Mouse (Mus musculus): ENCODE measurements around the gene Nufip2. TPM values are rescaled to one million over a fixed set of nuclear protein-coding genes. Genes with fewer than 3 reads are reported as not detected.

Gene Nufip2
- polyA plus RNA-seq, 1 experiment from 2014 or later, result 4.2 TPM

DNA sequence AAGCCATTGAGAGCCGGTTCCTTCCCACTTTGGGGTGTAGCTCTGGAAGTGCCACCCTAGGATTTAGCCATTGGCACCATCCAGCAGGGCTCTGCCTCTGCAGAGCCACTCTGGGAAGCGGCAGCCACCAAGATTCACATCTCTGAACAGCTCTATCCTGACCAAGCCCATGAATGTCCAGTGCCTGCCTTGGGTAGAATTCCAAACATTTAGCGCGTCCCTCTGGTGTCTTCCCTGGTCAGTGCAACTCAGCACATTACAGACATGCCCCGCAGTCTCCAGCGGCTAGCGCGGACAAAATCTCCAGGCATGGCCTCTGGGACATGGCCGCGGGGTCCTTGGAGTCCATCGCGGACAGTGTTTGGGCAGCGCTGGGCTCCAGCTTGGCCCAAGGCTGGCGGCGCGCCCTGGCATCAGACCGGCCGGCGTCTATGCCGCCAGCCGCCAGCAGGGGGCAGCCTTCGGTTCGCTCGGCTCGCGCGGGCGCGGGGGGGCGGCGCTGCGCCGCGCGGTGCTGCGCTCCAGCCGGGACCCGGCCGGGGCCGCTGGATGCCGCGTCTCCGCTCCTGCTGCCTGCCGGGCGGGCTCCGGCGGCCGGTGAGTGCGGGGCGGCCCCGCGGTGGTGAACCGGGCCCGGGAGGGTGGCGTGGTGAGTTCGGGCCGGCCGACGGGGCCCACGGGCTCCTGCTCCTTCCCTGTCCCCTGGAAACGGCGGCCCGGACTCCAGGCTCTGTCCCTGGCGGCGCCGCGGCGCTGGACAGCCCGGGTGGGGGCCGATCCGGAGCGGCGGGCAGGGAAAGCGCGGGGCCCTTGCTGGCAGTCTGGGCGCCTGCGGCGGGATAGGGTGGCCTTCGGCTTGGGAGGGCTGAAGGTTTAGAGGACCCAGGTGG is 77.1 kb downstream of the Nufip2 start, which contains the start of gene Myo18a:
Gene Myo18a, plus strand, starts transcription at position 464 of the 890 bp plus-strand sequence.
- WGBS, result 2% methylated on average over 69 of the region's 79 CpGs

GRCm38 (mm10) chr11:77763673-77764340 is 77.9 kb downstream of the Nufip2 start:
- 8% methylated on average over 26 of the region's 26 CpGs for WGBS
- no peaks in the 10 kb centered on the region for H3K27me3 ChIP-seq (ENCODE audit: control insufficient read depth, insufficient read depth, low read length)
- peak overlapping the region; percentile 90 for H3K27ac ChIP-seq (ENCODE audit: low read length)
- H3K9ac ChIP-seq (ENCODE audit: low read length), result peak overlapping the region; percentile 96
- no peaks in the 10 kb centered on the region for H3K9me3 ChIP-seq (replicated peaks; ENCODE audit: control insufficient read depth, low read length)
- no peaks in the 10 kb centered on the region for H3K36me3 ChIP-seq (ENCODE audit: control insufficient read depth, insufficient read depth, low read length)
- peaks cover 35% of the 10 kb centered on the region for H3K4me1 ChIP-seq (ENCODE audit: control insufficient read depth, insufficient read depth, low read length)
- H3K4me3 ChIP-seq (replicated peaks; ENCODE audit: low read length), result peak overlapping the region; percentile 91
- peak overlapping the region; percentile 74 for H3K4me2 ChIP-seq (ENCODE audit: low read depth, low read length)
- peak; percentile 39 for ATAC-seq (ENCODE audit: insufficient read depth, low FRiP score)

More for the DNA sequence above, 77.1 kb downstream of the Nufip2 start, which contains the start of gene Myo18a:
- peak within 1 kb of the TSS; percentile 96 for H3K9ac ChIP-seq (ENCODE audit: low read length)
- H3K4me3 ChIP-seq (replicated peaks; ENCODE audit: low read length), result peak within 1 kb of the TSS; percentile 91
- H3K36me3 ChIP-seq (ENCODE audit: control insufficient read depth, insufficient read depth, low read length), result no peaks in the 10 kb centered on the region
- H3K4me1 ChIP-seq (ENCODE audit: control insufficient read depth, insufficient read depth, low read length), result peaks cover 35% of the 10 kb centered on the region
- peak within 1 kb of the TSS; percentile 90 for H3K27ac ChIP-seq (ENCODE audit: low read length)
- peak; percentile 73 for ATAC-seq (ENCODE audit: insufficient read depth, low FRiP score)
- H3K27me3 ChIP-seq (ENCODE audit: control insufficient read depth, insufficient read depth, low read length), result no peaks in the 10 kb centered on the region
- no peaks in the 10 kb centered on the region for H3K9me3 ChIP-seq (replicated peaks; ENCODE audit: control insufficient read depth, low read length)
- peak within 1 kb of the TSS; percentile 74 for H3K4me2 ChIP-seq (ENCODE audit: low read depth, low read length)

DNA sequence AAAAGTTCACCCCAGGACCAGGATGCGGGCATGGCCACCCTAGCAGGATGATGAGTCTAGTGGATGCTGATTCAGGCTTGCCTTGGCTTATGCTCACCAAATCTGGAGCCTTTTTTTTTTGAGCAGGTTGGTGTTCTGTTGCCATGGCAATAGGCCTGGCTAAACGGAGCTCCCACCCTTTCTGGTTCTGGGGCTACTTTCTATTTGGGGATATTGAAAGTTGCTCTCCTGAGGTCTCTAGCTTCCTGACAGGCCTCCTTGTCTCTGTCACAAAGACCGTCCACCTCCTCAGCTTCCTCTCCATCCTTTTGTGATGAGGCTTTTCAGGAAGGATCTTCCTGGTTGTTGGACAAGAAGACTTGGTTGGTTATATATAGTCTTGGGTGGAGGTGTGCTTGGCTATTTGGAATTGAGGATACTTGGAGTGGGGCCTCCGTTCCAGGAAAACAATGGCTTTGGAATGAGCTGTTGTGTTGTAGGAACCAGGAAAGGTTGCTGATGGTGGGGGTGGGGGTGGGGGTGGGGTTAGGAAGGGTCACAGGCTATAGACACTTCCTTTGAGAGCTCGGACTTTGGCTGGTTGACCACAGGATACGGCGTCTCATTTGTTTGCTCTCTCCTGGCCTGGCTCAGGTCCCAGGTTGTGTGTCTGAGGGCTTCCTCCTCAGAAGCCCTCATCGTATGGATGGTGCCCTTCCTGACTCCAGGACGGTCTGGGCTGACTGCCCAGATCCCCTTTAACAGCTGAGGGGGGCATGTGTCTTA is 78.9 kb downstream of the Nufip2 start:
- H3K27ac ChIP-seq (ENCODE audit: low read length), result peak overlapping the region; percentile 90
- no peaks in the 10 kb centered on the region for H3K27me3 ChIP-seq (ENCODE audit: control insufficient read depth, insufficient read depth, low read length)
- no peaks in the 10 kb centered on the region for H3K9me3 ChIP-seq (replicated peaks; ENCODE audit: control insufficient read depth, low read length)
- peak overlapping the region; percentile 74 for H3K4me2 ChIP-seq (ENCODE audit: low read depth, low read length)
- peak; percentile 3; the same call in 1 of the 2 replicates for ATAC-seq (ENCODE audit: insufficient read depth, low FRiP score)
- WGBS, result 47% methylated on average over 9 of the region's 9 CpGs
- peak overlapping the region; percentile 96; the same call in 1 of the 2 replicates for H3K9ac ChIP-seq (ENCODE audit: low read length)
- H3K4me3 ChIP-seq (replicated peaks; ENCODE audit: low read length), result peak overlapping the region; percentile 91; the same call in 1 of the 2 replicates
- H3K36me3 ChIP-seq (ENCODE audit: control insufficient read depth, insufficient read depth, low read length), result no peaks in the 10 kb centered on the region
- peaks cover 35% of the 10 kb centered on the region for H3K4me1 ChIP-seq (ENCODE audit: control insufficient read depth, insufficient read depth, low read length)

DNA sequence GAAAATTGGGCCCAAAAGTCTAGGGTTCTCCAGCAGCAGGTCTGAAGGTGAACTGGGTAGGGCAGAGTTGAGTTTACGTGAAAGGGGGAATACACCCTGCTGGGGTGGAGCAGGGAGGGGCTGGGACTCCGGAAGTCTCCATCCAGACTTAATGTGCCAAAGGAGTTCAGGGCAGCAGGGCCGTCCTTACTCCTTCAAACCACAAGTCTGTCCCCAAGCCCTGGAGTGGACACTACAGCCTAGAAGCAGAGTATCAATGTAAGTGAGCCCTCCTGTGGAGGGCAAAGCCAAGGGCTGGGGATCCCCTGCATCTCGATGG is 79.5 kb downstream of the Nufip2 start:
- Histone ChIP-seq H3K4me1 (ENCODE audit: control insufficient read depth, insufficient read depth, low read length) (peaks cover 35% of the 10 kb centered on the region), H3K27me3 (ENCODE audit: control insufficient read depth, insufficient read depth, low read length) (no peaks in the 10 kb centered on the region), H3K4me3 (replicated peaks; ENCODE audit: low read length) (0 out of 2 replicates have a peak overlapping the region, but pooled peaks have one; percentile 9), H3K9me3 (replicated peaks; ENCODE audit: control insufficient read depth, low read length) (no peaks in the 10 kb centered on the region), H3K27ac (ENCODE audit: low read length) (peak overlapping the region; percentile 73), H3K4me2 (ENCODE audit: low read depth, low read length) (peak overlapping the region; percentile 64), H3K36me3 (ENCODE audit: control insufficient read depth, insufficient read depth, low read length) (no peaks in the 10 kb centered on the region), H3K9ac (ENCODE audit: low read length) (peak overlapping the region; percentile 36; the same call in 1 of the 2 replicates)
- peak; percentile 14; the same call in 1 of the 2 replicates for ATAC-seq (ENCODE audit: insufficient read depth, low FRiP score)
- WGBS, result 45% methylated on average over 4 of the region's 4 CpGs

- 3% methylated on average over 35 of the region's 35 CpGs for WGBS
- no peaks in the 10 kb centered on the region for H3K27me3 ChIP-seq (ENCODE audit: control insufficient read depth, insufficient read depth, low read length)
- ATAC-seq (ENCODE audit: insufficient read depth, low FRiP score), result peak; percentile 68
These were observed 80.5 kb downstream of the Nufip2 start for GRCm38 (mm10) chr11:77766351-77767001.

DNA sequence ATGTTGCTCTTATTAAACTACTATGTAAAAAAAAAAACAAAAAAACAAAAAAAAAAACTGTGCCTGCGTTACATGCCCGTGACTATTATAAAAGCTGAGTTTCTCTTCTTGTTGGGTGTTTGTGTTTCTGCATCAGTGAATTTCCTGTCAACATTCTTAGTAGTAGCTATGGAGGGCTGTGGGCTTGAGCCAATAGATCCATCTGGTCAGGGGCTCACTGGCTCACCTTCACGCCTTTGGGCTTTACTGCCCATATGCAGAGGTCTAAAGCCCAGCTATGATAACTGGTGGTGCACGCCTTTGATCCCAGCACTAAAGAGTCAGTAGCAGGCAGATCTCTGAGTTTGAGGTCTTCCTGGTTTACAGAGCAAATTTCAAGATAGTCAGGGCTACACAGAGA is 83.5 kb downstream of the Nufip2 start:
- H3K4me1 ChIP-seq (ENCODE audit: control insufficient read depth, insufficient read depth, low read length), result peaks cover 30% of the 10 kb centered on the region
- H3K9me3 ChIP-seq (replicated peaks; ENCODE audit: control insufficient read depth, low read length), result no peaks in the 10 kb centered on the region
- no peaks in the 10 kb centered on the region for H3K27me3 ChIP-seq (ENCODE audit: control insufficient read depth, insufficient read depth, low read length)
- 78% methylated on average over 4 of the region's 4 CpGs for WGBS
- H3K4me3 ChIP-seq (replicated peaks; ENCODE audit: low read length), result no peak overlapping the region
- no peak overlapping the region for H3K27ac ChIP-seq (ENCODE audit: low read length)
- no peak overlapping the region for H3K9ac ChIP-seq (ENCODE audit: low read length)
- H3K36me3 ChIP-seq (ENCODE audit: control insufficient read depth, insufficient read depth, low read length), result no peaks in the 10 kb centered on the region
- H3K4me2 ChIP-seq (ENCODE audit: low read depth, low read length), result no peak overlapping the region
- ATAC-seq (ENCODE audit: insufficient read depth, low FRiP score), result no peak

More at GRCm38 (mm10) chr11:77766351-77767001, 80.5 kb downstream of the Nufip2 start:
- no peaks in the 10 kb centered on the region for H3K36me3 ChIP-seq (ENCODE audit: control insufficient read depth, insufficient read depth, low read length)
- peak overlapping the region; percentile 73 for H3K27ac ChIP-seq (ENCODE audit: low read length)
- H3K9me3 ChIP-seq (replicated peaks; ENCODE audit: control insufficient read depth, low read length), result no peaks in the 10 kb centered on the region
- peak overlapping the region; percentile 48 for H3K4me3 ChIP-seq (replicated peaks; ENCODE audit: low read length)
- peak overlapping the region; percentile 69 for H3K9ac ChIP-seq (ENCODE audit: low read length)
- peaks cover 35% of the 10 kb centered on the region for H3K4me1 ChIP-seq (ENCODE audit: control insufficient read depth, insufficient read depth, low read length)
- H3K4me2 ChIP-seq (ENCODE audit: low read depth, low read length), result peak overlapping the region; percentile 64

GRCm38 (mm10) chr11:77770346-77770745 is 84.4 kb downstream of the Nufip2 start:
- no peak overlapping the region for H3K4me3 ChIP-seq (replicated peaks; ENCODE audit: low read length)
- H3K4me2 ChIP-seq (ENCODE audit: low read depth, low read length), result no peak overlapping the region
- H3K27ac ChIP-seq (ENCODE audit: low read length), result no peak overlapping the region
- 70% methylated on average over 8 of the region's 8 CpGs for WGBS
- no peaks in the 10 kb centered on the region for H3K36me3 ChIP-seq (ENCODE audit: control insufficient read depth, insufficient read depth, low read length)
- H3K27me3 ChIP-seq (ENCODE audit: control insufficient read depth, insufficient read depth, low read length), result no peaks in the 10 kb centered on the region
- no peak for ATAC-seq (ENCODE audit: insufficient read depth, low FRiP score)
- no peak overlapping the region for H3K9ac ChIP-seq (ENCODE audit: low read length)
- no peaks in the 10 kb centered on the region for H3K9me3 ChIP-seq (replicated peaks; ENCODE audit: control insufficient read depth, low read length)
- peaks cover 24% of the 10 kb centered on the region for H3K4me1 ChIP-seq (ENCODE audit: control insufficient read depth, insufficient read depth, low read length)

All from stomach, embryonic 16.5 days (tissue).